Mouse (Mus musculus) limb, embryonic 12.5 days (tissue): Measurements from ENCODE around the gene Sdad1. TPM values are rescaled to one million over a fixed set of nuclear protein-coding genes. Genes with fewer than 3 reads are reported as not detected.

Experiments
- ATAC-seq: fragments of 200-750 bp; cut with Nextera tagmentation; 2 replicates; pipeline ENCODE4 v1.8.0; 2017; ENCODE audit warnings: low read depth, moderate TSS enrichment; ENCODE audit not compliant: insufficient number of reproducible peaks, insufficient read depth, low FRiP score, low TSS enrichment
- H3K27ac ChIP-seq: fragments of 300-500 bp; sonication (generic); 2 replicates; pipeline ENCODE4 v1.5.1; 2016; ENCODE audit warnings: mild to moderate bottlenecking, moderate library complexity
- H3K27me3 ChIP-seq: fragments of 300-500 bp; sonication (generic); 2 replicates; pipeline ENCODE4 v1.6.1; 2016; ENCODE audit warnings: mild to moderate bottlenecking, moderate library complexity
- H3K36me3 ChIP-seq: fragments of 300-500 bp; sonication (generic); 2 replicates; pipeline ENCODE4 v1.6.1; 2016; ENCODE audit warnings: mild to moderate bottlenecking, moderate library complexity
- H3K4me1 ChIP-seq: fragments of 300-500 bp; sonication (generic); replicated peaks from 2 replicates; pipeline ENCODE4 v1.6.1; 2016
- H3K4me2 ChIP-seq: fragments of 300-500 bp; sonication (generic); 2 replicates; pipeline ENCODE4 v1.6.1; 2016; ENCODE audit warnings: mild to moderate bottlenecking, moderate library complexity
- H3K4me3 ChIP-seq: fragments of 300-500 bp; sonication (generic); replicated peaks from 2 replicates; pipeline ENCODE4 v1.5.1; 2016; ENCODE audit warnings: mild to moderate bottlenecking
- H3K9ac ChIP-seq: fragments of 300-500 bp; sonication (generic); replicated peaks from 2 replicates; pipeline ENCODE4 v1.6.1; 2016; ENCODE audit warnings: mild to moderate bottlenecking, moderate library complexity
- H3K9me3 ChIP-seq: fragments of 300-500 bp; sonication (generic); 2 replicates; pipeline ENCODE4 v1.6.1; 2016; ENCODE audit warnings: mild to moderate bottlenecking, moderate library complexity
- WGBS: fragments of 180-500 bp; shearing (Covaris S2); methylation state at CpG from one replicate; pipeline ENCODE4 v1.1.7; 2016; 5-methylcytosine and 5-hydroxymethylcytosine counted together
- polyA plus RNA-seq: library from polyadenylated mRNA; unstranded; fragments of >200 nt; fragmentation: Nextera tagmentation; extraction: Ambion mirVana; gene quantifications from 2 replicates; pipeline ENCODE4 v1.2.1, GENCODE M21; 2016

The Sdad1 gene
- polyA plus RNA-seq, 1 experiment from 2014 or later: 46.5 TPM

DNA sequence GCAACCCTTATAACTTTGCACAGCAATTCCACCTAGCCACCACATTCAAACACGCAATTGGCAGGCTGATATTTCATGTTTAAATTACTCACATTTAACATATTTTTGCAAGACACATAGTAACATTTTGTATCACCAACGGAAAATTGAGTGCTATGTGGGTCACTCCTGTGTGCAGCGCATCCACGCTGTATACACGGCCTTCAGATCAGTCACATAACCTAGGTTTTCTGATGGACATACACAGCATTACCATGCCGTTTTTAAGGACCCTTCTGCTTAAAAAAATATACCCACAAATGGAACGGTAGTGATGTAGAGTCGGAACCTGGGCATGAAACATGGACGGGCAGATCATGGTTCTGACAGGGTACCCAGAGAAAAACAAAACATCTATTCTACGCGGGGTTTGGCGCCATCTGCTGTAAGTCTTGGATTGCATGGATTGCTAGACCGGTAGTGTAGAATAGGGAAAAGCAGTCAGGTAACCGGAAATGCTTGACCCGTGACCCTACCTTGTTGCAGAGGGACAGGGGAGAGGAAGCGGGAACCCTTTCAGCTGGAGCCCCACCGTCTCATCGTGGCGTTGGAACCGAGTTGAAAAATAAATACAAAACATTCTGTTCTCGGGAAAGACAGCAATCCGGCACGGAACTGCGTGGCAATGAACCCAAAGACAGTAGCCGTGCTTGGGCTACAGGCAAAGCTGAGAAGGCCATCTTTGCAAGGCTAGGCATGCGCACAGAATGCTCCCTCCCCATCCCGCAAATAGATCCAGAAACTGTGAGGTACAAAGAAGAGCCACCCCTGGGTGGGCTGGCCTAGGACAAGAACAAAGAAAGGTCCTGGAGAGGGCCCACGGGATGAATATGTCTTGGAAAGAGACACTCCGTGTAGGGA lies 70.7 kb downstream of the Sdad1 start:
- no peak overlapping the region; the same call in 1 of the 2 replicates for H3K4me2 ChIP-seq
- H3K4me1 ChIP-seq: no peaks in the 10 kb centered on the region
- ATAC-seq: peak; percentile 29; the same call in 1 of the 2 replicates
- H3K4me3 ChIP-seq: no peak overlapping the region
- H3K36me3 ChIP-seq: no peaks in the 10 kb centered on the region
- no peak overlapping the region for H3K27ac ChIP-seq
- no peak overlapping the region for H3K9ac ChIP-seq
- H3K27me3 ChIP-seq: no peaks in the 10 kb centered on the region
- 52% methylated on average over 29 of the region's 29 CpGs for WGBS
- H3K9me3 ChIP-seq: no peaks in the 10 kb centered on the region

DNA sequence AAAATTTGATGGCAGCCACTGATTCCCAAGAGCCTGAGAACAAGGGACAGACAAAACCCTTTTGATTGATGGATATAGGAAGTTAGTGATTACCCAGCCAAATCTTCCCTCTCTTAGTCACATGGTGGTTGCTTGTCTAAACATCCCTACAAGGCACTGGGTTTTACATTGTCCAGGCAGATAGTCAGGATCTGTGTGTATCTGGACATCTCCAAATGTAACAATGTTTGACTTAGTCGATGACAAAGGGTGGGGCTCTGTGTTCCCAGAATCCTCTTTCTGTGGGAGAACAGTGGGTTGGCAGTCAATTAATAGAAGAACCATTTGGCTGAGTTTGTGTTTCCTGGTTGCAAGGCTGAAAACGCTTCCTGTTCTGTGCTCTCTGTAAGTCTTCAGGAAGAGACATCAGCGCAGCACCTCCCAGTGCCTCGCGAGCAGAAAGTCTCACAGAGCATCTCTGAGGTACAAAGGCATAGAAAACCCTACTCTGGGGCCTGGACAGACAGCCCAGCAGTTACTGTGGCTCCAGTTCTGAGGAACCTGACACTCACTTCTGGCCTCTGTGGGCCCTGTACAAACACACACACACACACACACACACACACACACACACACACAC lies 75.2 kb downstream of the Sdad1 start:
- ATAC-seq: no peak
- 57% methylated on average over 5 of the region's 5 CpGs for WGBS
- no peaks in the 10 kb centered on the region for H3K36me3 ChIP-seq
- no peaks in the 10 kb centered on the region for H3K27me3 ChIP-seq
- no peak overlapping the region for H3K9ac ChIP-seq
- no peaks in the 10 kb centered on the region for H3K4me1 ChIP-seq
- no peak overlapping the region for H3K4me3 ChIP-seq
- no peak overlapping the region for H3K4me2 ChIP-seq
- H3K27ac ChIP-seq: no peak overlapping the region
- no peaks in the 10 kb centered on the region for H3K9me3 ChIP-seq

Other genes starting within 250 kb of the Sdad1 start
- 209 and 226 TPM in 2 replicates for gene G3bp2, start 226.8 kb downstream of the Sdad1 start, polyA plus RNA-seq
- 47.9 and 50.1 TPM in 2 replicates for gene Uso1, start 172.5 kb downstream of the Sdad1 start, polyA plus RNA-seq
- gene U90926, start 95.1 kb downstream of the Sdad1 start, polyA plus RNA-seq: not detected in 2 replicates
- not detected in 2 replicates for gene Ppef2, start 54.2 kb downstream of the Sdad1 start, polyA plus RNA-seq
- 4.8 and 6.0 TPM in 2 replicates for gene Naaa, start 32.3 kb downstream of the Sdad1 start, polyA plus RNA-seq
- gene Cxcl9, start 17.6 kb upstream of the Sdad1 start, polyA plus RNA-seq: not detected in 2 replicates
- 4.3 and 4.5 TPM in 2 replicates for gene Art3, start 21.3 kb upstream of the Sdad1 start, polyA plus RNA-seq
- gene Cxcl10, start 38.4 kb upstream of the Sdad1 start, polyA plus RNA-seq: 0.29 and 0.32 TPM in 2 replicates
- gene Nup54, start 124.7 kb upstream of the Sdad1 start, polyA plus RNA-seq: 66.8 and 68.1 TPM in 2 replicates
- 9.0 and 9.4 TPM in 2 replicates for gene Scarb2, start 196.4 kb upstream of the Sdad1 start, polyA plus RNA-seq
- 0.20 TPM in 1 of 2 replicates, not detected in the other for gene Fam47e, start 244.6 kb upstream of the Sdad1 start, polyA plus RNA-seq